Mouse (Mus musculus) ES-Bruce4 (cell line): ENCODE measurements around the gene Ntsr1.

Source experiments
- CTCF ChIP-seq: IDR thresholded peaks from one replicate; pipeline ENCODE4 v1.8.1; 2011; ENCODE audit warnings: low read depth, low read length
- POLR2A ChIP-seq: IDR thresholded peaks from one replicate; pipeline ENCODE4 v1.8.1; 2011; ENCODE audit warnings: low read length; ENCODE audit not compliant: insufficient read depth

- TF ChIP-seq POLR2A = no peak
- no peak for TF ChIP-seq CTCF
Measured at GRCm38 (mm10) chr2:180466505-180466904, 33.3 kb upstream of the Ntsr1 start.
